Mouse (Mus musculus) midbrain, embryonic 11.5 days (tissue): ENCODE measurements around the gene Chst4. TPM values are rescaled to one million over a fixed set of nuclear protein-coding genes. Genes with fewer than 3 reads are reported as not detected.
"Not testable (repeated sequence)": the region's sequence is repeated elsewhere in the genome, so short reads cannot be mapped to it uniquely, and the experiment has no call there.

Experiments
- ATAC-seq: fragments of 200-750 bp; cut with Nextera tagmentation; 2 replicates; pipeline ENCODE4 v1.8.0; 2017; ENCODE audit warnings: moderate TSS enrichment, moderate library complexity; ENCODE audit not compliant: low FRiP score
- DNase-seq: peaks from one replicate; pipeline ENCODE4 v3.0.0; 2015; ENCODE audit warnings: low spot score; ENCODE audit errors: missing footprints
- H3K27ac ChIP-seq: fragments of 300-500 bp; sonication (generic); 2 replicates; pipeline ENCODE4 v1.5.1; 2014; ENCODE audit warnings: low read depth, low read length
- H3K27me3 ChIP-seq: fragments of 300-500 bp; sonication (generic); 2 replicates; pipeline ENCODE4 v1.6.1; 2014; ENCODE audit warnings: mild to moderate bottlenecking, low read length, moderate library complexity, mixed read lengths; ENCODE audit not compliant: control insufficient read depth, insufficient read depth
- H3K36me3 ChIP-seq: fragments of 300-500 bp; sonication (generic); 2 replicates; pipeline ENCODE4 v1.6.1; 2014; ENCODE audit warnings: mild to moderate bottlenecking, low read length, moderate library complexity, mixed read lengths; ENCODE audit not compliant: control insufficient read depth, insufficient read depth
- H3K4me1 ChIP-seq: fragments of 300-500 bp; sonication (generic); 2 replicates; pipeline ENCODE4 v1.6.1; 2014; ENCODE audit warnings: low read length; ENCODE audit not compliant: control insufficient read depth, insufficient read depth
- H3K4me2 ChIP-seq: fragments of 300-500 bp; sonication (generic); 2 replicates; pipeline ENCODE4 v1.6.1; 2014; ENCODE audit warnings: mild to moderate bottlenecking, moderate library complexity
- H3K4me3 ChIP-seq: fragments of 300-500 bp; sonication (generic); 2 replicates; pipeline ENCODE4 v1.5.1; 2014; ENCODE audit warnings: low read depth, low read length
- H3K9ac ChIP-seq: fragments of 300-500 bp; sonication (generic); 2 replicates; pipeline ENCODE4 v1.6.1; 2014; ENCODE audit warnings: low read length
- H3K9me3 ChIP-seq: fragments of 300-500 bp; sonication (generic); 2 replicates; pipeline ENCODE4 v1.6.1; 2016; ENCODE audit warnings: low read length; ENCODE audit not compliant: control insufficient read depth
- WGBS: fragments of 180-500 bp; shearing (Covaris S2); extraction: QIAGEN DNeasy Blood & Tissue Kit; methylation state at CpG from one replicate; pipeline ENCODE4 v1.1.7; 2014; 5-methylcytosine and 5-hydroxymethylcytosine counted together
- polyA plus RNA-seq: library from polyadenylated mRNA; unstranded; fragments of >200 nt; fragmentation: Nextera tagmentation; extraction: Ambion mirVana; gene quantifications from 2 replicates; pipeline ENCODE4 v1.2.1, GENCODE M21; 2014

Chst4 gene
- polyA plus RNA-seq, 1 experiment from 2014 or later: not detected

DNA sequence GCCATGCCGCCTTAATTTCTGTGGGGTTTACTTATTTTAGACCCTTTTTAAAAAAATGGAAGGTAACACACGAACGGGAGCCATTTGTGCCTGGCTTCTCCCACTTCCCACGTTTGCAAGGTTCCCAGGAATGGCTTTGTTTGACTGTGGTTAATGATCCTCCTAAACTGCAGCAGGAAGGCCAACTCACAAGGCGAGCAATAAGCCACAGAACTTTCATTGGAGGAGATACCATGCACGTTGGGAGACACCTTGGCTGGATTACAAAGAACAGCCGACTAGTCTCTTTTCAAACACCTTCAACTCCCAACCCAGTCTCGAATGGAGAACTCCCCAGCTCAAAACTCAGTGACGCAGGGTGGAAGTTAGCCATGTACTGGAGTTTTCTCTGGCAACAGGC, 24.6 kb upstream of the Chst4 start:
- Histone ChIP-seq H3K27ac (no peak overlapping the region), H3K4me2 (no peak overlapping the region), H3K4me3 (no peak overlapping the region), H3K36me3 (no peaks in the 10 kb centered on the region), H3K27me3 (no peaks in the 10 kb centered on the region), H3K9me3 (no peaks in the 10 kb centered on the region), H3K9ac (no peak overlapping the region), H3K4me1 (no peaks in the 10 kb centered on the region)
- WGBS: 83% methylated on average over 9 of the region's 9 CpGs
- DNase-seq (no peak), ATAC-seq (no peak)

DNA sequence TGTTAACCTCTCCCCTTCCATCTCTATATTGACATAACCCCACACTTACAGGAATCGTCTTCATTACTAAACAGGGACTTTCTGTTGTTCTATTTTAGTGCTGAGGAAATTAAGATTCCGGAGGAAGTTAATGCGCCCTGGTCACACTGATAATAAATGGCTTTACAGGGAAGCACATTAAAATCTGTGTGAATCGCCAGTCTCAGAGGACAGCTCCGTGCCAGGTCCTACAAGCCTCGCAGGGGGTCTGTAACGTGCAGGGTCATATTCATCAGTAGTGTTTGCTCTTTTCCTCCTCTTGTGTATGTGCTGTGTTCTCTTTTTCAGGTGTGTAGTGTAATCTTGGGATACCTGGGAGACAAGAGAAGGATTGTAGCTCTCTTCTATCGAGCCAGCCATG, 18.7 kb upstream of the Chst4 start:
- Histone ChIP-seq H3K4me3 (no peak overlapping the region), H3K36me3 (no peaks in the 10 kb centered on the region), H3K9ac (no peak overlapping the region), H3K27me3 (no peaks in the 10 kb centered on the region), H3K9me3 (no peaks in the 10 kb centered on the region), H3K27ac (no peak overlapping the region), H3K4me1 (no peaks in the 10 kb centered on the region), H3K4me2 (no peak overlapping the region)
- 86% methylated on average over 8 of the region's 8 CpGs for WGBS
- DNase-seq (no peak), ATAC-seq (no peak)

DNA sequence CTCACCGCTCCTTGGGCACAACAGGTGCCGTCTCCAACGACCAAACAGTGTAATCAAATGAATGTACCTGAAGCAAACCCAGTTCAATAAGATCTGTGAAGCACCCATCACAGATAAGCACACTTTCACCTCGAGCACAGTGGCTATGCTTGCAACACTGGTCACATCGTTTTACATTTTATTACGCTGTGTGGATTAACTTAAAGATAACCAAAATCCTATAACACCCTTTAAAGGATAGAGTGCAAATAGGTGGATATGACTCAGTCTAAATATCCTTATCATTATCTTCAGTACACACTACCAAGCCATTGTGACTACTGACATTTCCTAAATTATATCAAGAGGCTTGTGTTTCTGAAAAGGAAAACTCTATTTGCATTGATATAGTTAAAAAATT, 11.7 kb upstream of the Chst4 start:
- Histone ChIP-seq H3K4me2 (no peak overlapping the region), H3K27ac (no peak overlapping the region), H3K9me3 (no peaks in the 10 kb centered on the region), H3K27me3 (no peaks in the 10 kb centered on the region), H3K9ac (no peak overlapping the region), H3K4me1 (no peaks in the 10 kb centered on the region), H3K36me3 (no peaks in the 10 kb centered on the region), H3K4me3 (no peak overlapping the region)
- ATAC-seq (no peak), DNase-seq (no peak)
- WGBS: 86% methylated on average over 6 of the region's 6 CpGs

DNA sequence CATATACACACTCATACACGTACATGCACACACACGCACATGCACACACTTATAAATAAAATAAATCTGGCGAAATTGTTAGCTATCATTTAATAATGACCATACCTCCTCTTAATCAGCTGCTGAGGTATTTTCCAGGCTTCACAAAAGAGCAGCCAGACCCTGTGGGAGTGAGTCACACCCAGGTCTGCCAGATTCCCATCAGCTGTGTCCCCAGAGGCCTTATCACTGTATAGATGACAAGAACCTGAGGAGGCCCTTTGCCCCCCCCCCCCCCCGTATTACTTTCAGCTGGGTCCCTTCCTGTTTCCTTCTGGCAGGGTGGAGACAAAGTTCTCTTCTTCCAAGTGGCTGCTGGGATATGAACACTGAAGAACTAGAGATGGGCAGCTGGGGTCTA, 969 bp upstream of the Chst4 start:
- H3K9me3 ChIP-seq: no peaks in the 10 kb centered on the region
- no peak overlapping the region for H3K9ac ChIP-seq
- H3K4me1 ChIP-seq: no peaks in the 10 kb centered on the region
- ATAC-seq (no peak), DNase-seq (no peak)
- no peaks in the 10 kb centered on the region for H3K27me3 ChIP-seq
- no peak overlapping the region for H3K27ac ChIP-seq
- H3K4me2 ChIP-seq: no peak overlapping the region
- no peak overlapping the region for H3K4me3 ChIP-seq
- H3K36me3 ChIP-seq: no peaks in the 10 kb centered on the region
- 71% methylated on average over 4 of the region's 4 CpGs for WGBS

DNA sequence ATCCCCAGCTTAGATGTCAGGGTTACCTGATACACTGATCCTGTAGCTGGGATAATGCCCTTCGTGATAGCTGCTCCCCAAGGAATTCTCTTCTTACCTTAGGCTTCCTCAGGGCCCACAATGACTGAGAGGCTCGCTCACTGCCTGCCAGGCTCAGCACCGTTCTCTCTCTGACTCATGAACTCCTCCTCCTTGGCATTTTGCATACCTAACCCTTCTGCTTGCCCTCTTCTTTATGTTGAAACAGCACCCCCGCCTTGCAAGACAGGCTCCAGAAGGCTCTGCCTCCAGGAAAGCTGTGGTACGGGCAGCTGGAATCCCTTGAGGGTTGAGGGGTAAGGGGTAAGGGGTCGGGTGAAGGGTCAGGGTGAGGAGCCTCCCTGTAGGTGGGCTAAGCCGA, 324 bp downstream of the Chst4 start:
- Histone ChIP-seq H3K4me3 (no peak overlapping the region), H3K27ac (no peak overlapping the region), H3K36me3 (no peaks in the 10 kb centered on the region), H3K4me1 (no peaks in the 10 kb centered on the region; the same call in 1 of the 2 replicates), H3K9ac (no peak overlapping the region), H3K4me2 (no peak overlapping the region), H3K9me3 (no peaks in the 10 kb centered on the region), H3K27me3 (no peaks in the 10 kb centered on the region)
- DNase-seq: no peak
- 45% methylated on average over 7 of the region's 7 CpGs for WGBS
- ATAC-seq: no peak

DNA sequence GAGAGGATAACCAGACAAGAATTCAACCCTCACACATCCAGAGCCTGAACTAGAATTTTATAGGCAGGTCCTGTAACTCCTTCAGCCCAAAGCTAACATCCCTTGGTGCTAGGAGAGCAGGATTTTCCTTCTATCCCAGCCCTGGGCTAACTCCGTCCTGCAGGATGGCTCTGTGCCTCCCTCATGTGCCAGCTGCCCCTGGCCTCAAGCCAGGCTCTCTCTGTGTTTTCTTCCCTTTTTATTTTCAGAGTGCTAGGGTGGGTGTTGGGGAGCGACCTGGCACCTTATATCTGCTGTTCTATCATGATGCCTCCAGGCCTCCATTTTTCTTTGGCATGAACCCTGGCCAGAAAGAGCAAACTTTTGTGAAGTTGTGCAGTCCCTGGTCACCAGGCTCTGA, 3.4 kb downstream of the Chst4 start:
- Histone ChIP-seq H3K27me3 (no peaks in the 10 kb centered on the region), H3K9me3 (no peaks in the 10 kb centered on the region), H3K27ac (no peak overlapping the region), H3K4me1 (no peaks in the 10 kb centered on the region; the same call in 1 of the 2 replicates), H3K4me2 (no peak overlapping the region), H3K9ac (no peak overlapping the region), H3K36me3 (no peaks in the 10 kb centered on the region), H3K4me3 (no peak overlapping the region)
- WGBS: 84% methylated on average over 2 of the region's 2 CpGs
- DNase-seq: no peak
- ATAC-seq: no peak

DNA sequence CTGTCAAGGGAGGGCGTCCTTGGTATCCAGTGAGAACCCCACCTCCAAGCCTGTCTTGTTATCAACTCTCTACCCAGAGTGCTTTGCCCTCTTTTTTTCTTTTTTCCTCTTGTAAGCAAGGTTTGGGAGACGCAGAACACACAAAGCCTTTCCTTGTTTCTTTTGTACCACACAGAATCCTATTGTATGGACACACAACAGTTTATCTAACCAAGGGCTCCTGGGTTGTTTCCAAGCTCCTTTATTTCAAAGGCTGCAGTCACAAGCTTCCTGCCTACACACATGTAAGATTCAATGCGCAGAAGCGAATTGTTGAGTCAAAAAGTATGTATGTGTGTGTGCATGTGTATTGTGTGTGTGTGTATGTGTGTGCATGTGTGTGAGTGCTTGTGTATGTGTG, 5.2 kb downstream of the Chst4 start:
- H3K4me2 ChIP-seq: no peak overlapping the region
- no peak overlapping the region for H3K27ac ChIP-seq
- ATAC-seq (no peak), DNase-seq (no peak)
- H3K9me3 ChIP-seq: no peaks in the 10 kb centered on the region
- 55% methylated on average over 4 of the region's 4 CpGs for WGBS
- H3K9ac ChIP-seq: no peak overlapping the region
- H3K27me3 ChIP-seq: no peaks in the 10 kb centered on the region
- H3K36me3 ChIP-seq: no peaks in the 10 kb centered on the region
- H3K4me1 ChIP-seq: no peaks in the 10 kb centered on the region; the same call in 1 of the 2 replicates
- no peak overlapping the region for H3K4me3 ChIP-seq

DNA sequence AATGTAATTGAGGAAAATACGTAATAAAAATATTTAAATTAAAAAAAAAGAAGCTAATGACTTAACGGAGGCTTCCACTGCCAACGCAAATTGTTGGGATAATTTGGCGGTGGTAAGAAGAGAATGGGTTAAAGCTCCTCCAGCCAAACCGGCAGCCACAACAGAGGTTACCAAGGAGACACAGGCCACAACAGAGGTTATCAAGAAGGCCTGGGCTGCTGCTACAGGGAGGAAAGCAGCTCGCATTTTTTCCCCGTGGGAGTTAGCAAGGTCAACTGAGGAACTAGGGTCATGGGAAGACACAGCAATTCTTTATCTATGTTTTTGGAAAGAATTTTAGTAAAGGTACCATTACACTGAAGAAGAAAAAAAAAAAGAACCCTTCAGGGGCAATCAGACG, 5.8 kb downstream of the Chst4 start:
- WGBS: 37% methylated on average over 8 of the region's 8 CpGs
- H3K4me3 ChIP-seq, DNase-seq, H3K27me3 ChIP-seq, H3K4me2 ChIP-seq, H3K27ac ChIP-seq, H3K4me1 ChIP-seq, H3K9ac ChIP-seq, H3K9me3 ChIP-seq, ATAC-seq, H3K36me3 ChIP-seq: not testable (repeated sequence)

DNA sequence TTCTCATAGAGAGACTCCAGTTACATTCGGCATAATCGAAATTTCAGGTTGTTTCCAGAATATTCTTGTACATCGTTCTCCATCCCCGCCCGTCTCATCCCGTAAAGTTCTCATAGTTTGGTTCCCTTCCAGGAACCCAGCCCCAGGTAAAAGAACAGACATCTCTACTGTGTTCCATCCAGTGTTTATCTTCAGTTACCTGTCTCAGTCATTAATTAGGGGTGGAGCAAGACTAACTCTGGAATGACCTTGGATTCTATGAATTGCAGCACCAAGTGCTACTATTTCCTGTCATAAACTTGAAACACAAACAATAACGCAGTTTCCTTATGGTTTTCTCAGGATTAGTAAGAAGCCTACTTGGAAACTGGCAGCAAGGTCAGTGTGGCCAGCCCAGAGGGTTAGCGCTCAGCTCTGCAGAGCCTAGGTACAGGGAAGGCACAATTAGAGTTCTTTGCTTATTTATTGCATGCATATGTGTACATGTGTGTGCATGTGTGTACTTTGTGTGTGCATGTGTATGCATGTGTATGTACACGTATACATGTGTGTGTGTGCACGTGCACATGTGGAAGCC, 16.7 kb downstream of the Chst4 start:
- 89% methylated on average over 10 of the region's 10 CpGs for WGBS
- Histone ChIP-seq H3K9me3 (no peaks in the 10 kb centered on the region), H3K27me3 (no peaks in the 10 kb centered on the region), H3K9ac (no peak overlapping the region), H3K36me3 (no peaks in the 10 kb centered on the region), H3K27ac (no peak overlapping the region), H3K4me2 (no peak overlapping the region), H3K4me1 (no peaks in the 10 kb centered on the region), H3K4me3 (no peak overlapping the region)
- no peak for ATAC-seq
- no peak for DNase-seq

DNA sequence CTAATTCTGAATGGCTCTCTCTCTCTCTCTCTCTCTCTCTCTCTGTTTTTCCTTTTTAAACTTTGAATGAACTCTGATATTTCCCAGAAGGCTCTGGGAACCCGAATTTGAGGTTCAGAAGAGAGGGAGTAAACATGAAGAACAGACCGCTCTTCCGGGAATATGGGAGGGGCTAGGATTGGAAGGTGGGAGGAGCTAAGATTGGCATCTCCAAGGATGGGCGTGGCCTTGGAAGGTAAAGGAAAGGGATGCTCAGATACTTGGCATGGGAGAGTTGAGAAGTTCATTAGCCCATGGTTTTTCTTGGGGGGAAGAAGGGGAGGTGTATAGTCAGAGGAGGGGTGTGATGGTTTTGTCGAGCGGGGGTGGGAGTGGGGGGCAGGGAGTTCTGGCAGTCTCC, 17.5 kb downstream of the Chst4 start:
- Histone ChIP-seq H3K36me3 (no peaks in the 10 kb centered on the region), H3K9me3 (no peaks in the 10 kb centered on the region), H3K4me1 (no peaks in the 10 kb centered on the region), H3K27me3 (no peaks in the 10 kb centered on the region), H3K4me2 (no peak overlapping the region), H3K4me3 (no peak overlapping the region), H3K27ac (no peak overlapping the region), H3K9ac (no peak overlapping the region)
- DNase-seq: no peak
- WGBS: 66% methylated on average over 6 of the region's 6 CpGs
- ATAC-seq: no peak
